Mouse (Mus musculus) heart, postnatal 4 days (tissue): ENCODE data around the gene Zpld1. TPM values are rescaled to one million over a fixed set of nuclear protein-coding genes. Genes with fewer than 3 reads are reported as not detected.
A peak's percentile ranks its signal among the peaks of the same experiment; 100 is the strongest.

ENCODE experiments used
- DNase-seq: peaks from one replicate; pipeline ENCODE4 v3.0.0; 2021
- total RNA-seq, 2 experiments: library from RNA; stranded (reverse); gene quantifications; 2 replicates each; pipeline ENCODE4 v1.2.3; 2021

Gene Zpld1
- total RNA-seq = not detected

DNA sequence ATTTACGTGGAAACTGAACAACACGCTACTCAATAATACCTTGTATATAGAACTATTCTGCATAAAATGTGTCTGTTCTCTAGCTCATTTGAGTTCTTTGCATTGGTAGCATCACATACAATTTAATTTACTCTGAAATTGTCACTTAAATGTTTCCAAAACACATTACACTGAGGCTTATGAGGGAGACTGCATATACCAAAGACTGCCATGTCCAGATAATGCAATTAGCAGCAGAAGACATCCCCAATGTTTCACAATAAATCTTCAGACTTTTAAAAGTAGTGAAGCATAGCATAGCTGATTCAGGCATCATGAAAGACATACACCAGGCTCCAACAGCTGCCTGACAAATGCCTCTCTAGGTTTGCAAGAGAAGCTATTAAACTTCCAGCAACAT is at the start of gene Zpld1:
Gene Zpld1 (minus strand): TSS at position 101 of the 400 bp plus-strand sequence.
- DNase-seq = no peak

GRCm38 (mm10) chr16:55345644-55346043 is 47.9 kb upstream of the Zpld1 start:
- DNase-seq = no peak

DNA sequence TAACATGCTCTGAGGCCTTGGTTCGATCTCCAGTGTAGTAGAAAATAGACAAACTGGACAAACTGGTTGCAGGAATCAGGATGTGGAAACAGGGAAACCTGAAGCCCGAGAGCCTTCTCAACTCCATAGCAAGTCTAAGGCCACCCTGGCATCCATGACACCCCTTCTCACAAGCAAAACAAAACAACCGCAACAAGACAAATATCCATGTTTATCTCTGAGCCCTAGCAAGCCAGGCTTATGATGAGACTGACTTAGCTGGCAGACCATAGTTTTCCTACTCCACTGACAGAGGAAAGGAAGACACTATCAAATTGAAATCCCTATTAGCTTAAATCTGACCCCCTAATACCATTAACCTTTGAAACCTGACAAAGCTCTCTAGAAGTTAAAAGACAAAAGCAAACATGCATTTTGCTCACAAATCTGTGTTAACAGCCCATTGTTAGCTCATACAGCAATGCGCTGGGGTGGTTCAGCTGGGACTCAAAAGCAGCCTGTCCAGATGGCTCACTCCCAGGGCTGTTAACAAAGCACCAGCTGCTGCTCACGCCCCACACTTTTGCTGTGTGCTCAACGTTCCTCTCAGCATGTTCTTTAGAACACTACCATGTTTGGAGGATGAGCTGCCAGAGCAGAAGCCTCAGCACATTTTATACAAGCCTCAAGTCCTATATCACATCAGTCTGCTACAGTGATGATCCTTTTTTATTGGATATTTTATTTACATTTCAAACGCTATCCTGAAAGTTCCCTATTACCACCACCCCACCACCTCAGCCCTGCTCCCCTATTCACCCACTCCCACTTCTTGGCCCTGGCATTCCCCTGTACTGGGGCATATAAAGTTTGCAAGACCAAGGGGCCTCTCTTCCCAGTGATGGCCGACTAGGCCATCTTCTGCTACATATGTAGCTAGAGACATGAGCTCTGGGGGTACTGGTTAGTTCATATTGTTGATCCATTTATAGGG is 24.0 kb upstream of the Zpld1 start:
- peak; percentile 5 for DNase-seq

DNA sequence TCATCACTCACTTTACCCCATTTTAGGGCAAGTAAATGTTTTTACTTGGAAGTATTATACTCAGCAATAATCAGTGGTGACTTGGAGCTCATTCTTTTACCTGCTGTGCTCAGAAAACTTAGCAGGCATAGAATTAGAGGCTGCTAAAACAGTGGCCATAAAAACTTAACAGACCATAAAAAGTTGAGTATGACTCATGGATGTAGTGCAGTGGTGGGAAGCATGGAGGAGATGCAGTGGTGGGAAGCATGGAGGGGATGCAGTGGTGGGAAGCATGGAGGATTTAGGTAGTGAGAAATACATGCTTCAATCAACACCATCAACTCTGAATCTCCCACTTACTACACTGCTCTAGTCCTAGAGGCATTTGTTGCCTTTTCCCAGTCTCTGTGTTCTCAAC is 19.2 kb upstream of the Zpld1 start:
- DNase-seq = no peak

- DNase-seq = no peak
Measured at GRCm38 (mm10) chr16:55312106-55312505, 14.3 kb upstream of the Zpld1 start.

DNA sequence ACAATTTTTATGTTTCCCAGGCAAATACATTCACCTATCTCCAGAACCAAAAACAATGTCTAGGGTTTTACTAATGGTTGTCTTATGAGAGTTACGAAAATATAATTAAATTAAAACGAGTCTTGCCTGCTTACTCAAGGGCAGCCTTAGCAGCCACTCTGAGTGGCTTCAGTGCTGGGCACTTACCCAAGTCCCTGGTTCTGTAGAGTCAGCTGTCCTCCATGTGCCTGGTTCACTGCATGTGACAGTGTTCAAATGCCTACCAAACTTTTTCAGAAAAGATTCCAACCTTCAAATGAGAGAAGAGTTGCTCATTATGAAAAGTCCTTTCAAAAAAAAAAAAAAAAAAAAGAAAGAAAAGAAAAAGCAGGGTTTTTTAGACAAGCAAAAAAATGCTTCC is 15.1 kb downstream of the Zpld1 start:
- no peak for DNase-seq

- no peak for DNase-seq
Measured at GRCm38 (mm10) chr16:55277447-55277846, 20.3 kb downstream of the Zpld1 start.

GRCm38 (mm10) chr16:55265281-55265680 is 32.5 kb downstream of the Zpld1 start:
- DNase-seq = no peak

GRCm38 (mm10) chr16:55260862-55261574 is 36.8 kb downstream of the Zpld1 start:
- DNase-seq = no peak

GRCm38 (mm10) chr16:55259719-55260118 is 38.1 kb downstream of the Zpld1 start:
- no peak for DNase-seq

GRCm38 (mm10) chr16:55240996-55241395 is 56.8 kb downstream of the Zpld1 start:
- no peak for DNase-seq

- DNase-seq = no peak
Measured at GRCm38 (mm10) chr16:55228995-55229622, 68.7 kb downstream of the Zpld1 start.

- no peak for DNase-seq
Measured at GRCm38 (mm10) chr16:55203945-55204344, 93.8 kb downstream of the Zpld1 start.

- no peak for DNase-seq
Measured at GRCm38 (mm10) chr16:55190397-55190796, 107.4 kb downstream of the Zpld1 start.

- no peak for DNase-seq
Measured at GRCm38 (mm10) chr16:55185370-55185769, 112.4 kb downstream of the Zpld1 start.
